Mouse (Mus musculus): Measurements from ENCODE around the gene Gli3.
A peak's percentile ranks its signal among the peaks of the same experiment; 100 is the strongest.

Gene Gli3

DNA sequence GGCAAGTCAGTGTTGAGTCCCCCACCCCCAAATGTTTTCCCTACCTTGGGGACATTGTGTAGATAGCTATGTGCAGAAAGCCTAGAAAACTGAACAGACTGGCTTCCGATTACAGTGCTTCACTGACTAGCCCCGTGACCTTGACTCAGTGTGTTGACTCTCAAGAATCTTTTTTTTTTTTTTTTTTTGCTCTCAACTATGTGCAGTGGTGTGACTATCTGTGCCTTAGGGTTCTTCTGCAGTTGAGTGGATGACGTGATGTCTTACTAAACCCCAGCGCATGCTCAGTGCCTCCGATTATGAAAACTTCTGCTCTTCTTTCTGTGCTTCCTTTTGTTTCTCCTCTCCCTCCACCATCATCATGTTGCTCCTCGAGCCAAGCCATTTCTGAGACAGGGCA is 87.7 kb downstream of the Gli3 start:
- DNase-seq (ENCODE audit: low read depth, low spot score): no peak

DNA sequence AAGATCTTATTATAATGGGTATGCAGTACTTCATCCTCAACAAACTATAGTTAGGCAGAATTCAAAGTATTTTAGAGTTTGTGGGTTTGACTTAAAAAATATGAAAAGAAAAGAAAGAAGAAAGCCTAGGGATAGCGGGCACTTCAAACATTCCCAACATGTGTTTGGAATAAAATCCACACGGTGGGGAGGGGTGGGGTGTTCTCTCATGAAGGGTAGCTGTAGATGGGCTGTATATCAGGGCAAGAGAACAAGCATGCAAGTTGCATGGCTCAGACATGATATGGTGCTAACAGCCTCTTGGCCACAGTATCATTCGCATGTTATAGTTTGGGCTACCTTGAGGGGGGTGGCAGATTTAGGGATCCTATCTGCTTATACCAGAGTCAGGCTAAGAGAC is 89.0 kb downstream of the Gli3 start:
- no peak for DNase-seq (ENCODE audit: low read depth, low spot score)

DNA sequence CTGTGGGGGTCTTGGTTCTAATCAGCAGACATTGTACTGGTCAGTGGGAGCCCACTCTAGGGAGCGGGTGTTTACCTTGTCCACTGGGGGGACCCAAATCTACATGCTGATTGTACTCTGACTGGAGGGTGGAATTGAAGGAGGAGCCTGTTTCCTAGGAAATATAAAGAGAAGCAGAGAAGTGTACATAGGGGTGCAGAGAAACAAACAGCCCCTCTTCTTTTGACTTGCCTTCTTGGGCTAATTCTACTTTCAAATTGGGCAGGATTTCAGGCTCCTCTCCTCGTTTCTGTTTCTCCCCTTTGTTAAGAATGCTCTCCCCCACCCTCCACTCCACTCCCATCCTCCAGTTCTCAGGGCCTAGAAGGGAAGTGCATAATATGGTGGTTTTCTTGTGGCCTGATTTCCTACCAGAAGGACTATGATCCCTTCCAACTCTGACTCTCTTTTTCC is 93.6 kb downstream of the Gli3 start:
- DNase-seq (ENCODE audit: low read depth, low spot score): no peak

DNA sequence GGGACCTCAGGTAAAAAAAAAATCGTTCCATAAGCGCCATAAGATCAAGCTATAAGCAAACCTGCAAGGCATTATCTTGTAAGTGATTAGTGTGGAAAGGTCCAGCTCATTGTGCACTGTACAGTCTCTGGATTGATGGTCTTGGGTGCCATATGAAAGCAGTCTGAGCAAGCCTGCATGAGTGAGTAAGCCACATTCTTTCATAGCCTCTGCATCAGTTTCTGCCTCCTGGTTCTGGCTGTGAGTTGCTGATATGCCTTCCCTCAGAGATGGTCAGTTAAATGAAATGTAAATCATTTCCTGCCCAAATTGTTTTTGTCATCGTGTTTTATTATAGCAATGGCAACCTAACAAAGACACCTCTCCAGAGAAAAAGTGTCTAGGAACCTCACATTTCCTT is 98.4 kb downstream of the Gli3 start:
- DNase-seq (ENCODE audit: low read depth, low spot score): no peak

DNA sequence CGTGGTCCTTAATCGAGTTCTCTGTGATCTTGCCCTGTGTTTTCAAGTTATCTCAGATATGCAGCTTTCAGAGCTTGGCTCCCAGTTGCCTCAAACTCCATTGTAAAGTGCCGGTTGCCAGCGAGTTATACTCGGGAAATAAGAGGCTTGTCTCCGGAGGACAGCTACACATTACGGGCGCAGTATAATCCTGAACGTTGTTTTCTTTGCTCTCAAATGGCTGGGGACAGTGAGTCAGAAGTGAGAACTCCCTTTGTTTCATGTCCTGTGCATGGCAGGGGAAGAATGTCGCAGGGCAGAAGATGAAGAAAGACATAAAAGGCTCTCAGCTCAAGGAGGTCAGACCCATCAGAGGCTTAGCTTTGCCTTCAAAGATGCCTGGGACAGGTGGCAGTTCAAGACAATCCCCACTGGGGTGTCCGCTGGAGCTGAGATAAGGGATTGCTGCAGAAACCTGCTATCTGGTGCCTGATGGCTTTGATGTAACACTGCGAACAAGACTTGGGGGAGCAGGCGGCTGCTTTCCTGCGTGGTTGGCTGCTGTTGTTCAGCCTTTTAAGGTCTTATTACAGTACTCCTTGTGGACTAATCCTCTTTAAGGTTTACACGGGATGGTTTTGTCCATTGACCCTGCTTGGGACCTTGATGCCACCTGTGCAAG is 108.0 kb downstream of the Gli3 start:
- DNase-seq (ENCODE audit: low read depth, low spot score): no peak

DNA sequence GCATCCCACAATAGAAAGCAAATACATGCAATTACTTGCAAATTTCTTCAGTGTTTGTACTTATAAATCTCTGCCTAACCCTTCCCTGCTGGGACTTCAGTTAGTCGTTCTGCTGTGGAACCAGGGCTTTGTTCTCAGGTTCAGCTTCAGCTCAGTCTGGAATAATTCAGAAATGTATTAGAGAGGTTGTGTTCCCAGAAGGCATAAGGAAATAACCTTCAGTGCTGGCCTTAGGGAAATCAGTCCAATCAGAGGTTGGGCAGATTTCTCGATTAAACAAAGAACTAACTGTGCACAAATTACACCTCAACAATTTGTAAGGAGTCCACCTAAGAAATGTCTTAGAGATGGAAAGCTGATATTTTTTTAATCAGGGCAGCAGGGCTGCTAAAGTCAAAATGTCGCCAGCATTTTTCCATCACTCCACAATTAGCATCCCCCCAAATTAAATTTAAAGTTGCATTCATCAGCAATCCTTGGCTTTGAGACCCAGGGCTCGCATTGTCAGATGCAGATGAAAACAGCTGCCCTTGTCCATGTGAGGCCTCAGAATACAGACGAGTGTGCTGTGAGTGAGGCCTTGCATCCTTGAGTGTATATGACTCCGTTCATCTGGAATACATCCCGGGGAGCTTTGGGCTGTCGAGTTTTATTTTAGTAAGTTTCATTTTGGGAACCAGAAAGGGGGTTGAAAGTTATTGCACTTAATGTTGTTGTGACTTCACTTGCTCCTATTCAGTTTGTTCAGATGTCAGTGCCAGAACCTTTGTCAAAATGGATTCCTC is 114.3 kb downstream of the Gli3 start:
- no peak for DNase-seq (ENCODE audit: low read depth, low spot score)

DNA sequence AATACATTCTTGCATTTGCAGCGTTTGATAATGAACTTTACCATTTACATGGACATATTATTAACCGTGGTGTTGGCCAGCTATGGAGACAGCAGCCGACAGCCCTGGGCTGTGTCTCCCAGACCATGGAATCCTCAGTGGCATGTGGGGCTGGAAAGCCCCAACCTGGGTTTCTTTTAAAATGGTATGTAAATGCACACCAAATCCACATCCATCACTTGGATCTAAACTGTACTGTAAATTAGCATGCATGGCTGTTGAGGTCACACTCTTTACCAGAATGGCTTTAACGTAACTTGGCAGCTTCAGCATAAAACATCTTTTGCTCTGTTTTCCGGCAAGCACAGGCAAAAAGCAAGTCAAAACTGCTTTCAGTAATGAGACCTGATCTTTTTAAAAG is 117.4 kb downstream of the Gli3 start:
- DNase-seq (ENCODE audit: low read depth, low spot score): no peak

DNA sequence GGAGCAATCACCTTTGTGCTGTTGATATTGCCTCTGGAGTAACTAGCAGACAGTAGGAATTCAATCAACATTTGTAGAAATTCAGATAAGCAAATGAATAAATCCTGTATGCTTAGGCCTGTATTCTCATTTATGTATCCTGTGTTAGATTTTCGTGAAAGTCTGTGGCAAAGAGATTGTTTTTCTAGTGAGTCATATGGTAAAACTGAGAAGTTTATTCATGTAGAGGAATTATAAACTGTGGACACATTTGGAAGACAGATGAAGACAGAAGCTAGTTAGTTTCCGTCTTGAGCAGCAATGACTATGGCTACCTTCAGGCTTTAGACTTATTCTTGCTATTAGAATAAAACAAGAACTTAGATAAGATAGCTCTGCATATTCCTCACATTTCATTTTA is 122.9 kb downstream of the Gli3 start:
- DNase-seq (ENCODE audit: low read depth, low spot score): no peak

DNA sequence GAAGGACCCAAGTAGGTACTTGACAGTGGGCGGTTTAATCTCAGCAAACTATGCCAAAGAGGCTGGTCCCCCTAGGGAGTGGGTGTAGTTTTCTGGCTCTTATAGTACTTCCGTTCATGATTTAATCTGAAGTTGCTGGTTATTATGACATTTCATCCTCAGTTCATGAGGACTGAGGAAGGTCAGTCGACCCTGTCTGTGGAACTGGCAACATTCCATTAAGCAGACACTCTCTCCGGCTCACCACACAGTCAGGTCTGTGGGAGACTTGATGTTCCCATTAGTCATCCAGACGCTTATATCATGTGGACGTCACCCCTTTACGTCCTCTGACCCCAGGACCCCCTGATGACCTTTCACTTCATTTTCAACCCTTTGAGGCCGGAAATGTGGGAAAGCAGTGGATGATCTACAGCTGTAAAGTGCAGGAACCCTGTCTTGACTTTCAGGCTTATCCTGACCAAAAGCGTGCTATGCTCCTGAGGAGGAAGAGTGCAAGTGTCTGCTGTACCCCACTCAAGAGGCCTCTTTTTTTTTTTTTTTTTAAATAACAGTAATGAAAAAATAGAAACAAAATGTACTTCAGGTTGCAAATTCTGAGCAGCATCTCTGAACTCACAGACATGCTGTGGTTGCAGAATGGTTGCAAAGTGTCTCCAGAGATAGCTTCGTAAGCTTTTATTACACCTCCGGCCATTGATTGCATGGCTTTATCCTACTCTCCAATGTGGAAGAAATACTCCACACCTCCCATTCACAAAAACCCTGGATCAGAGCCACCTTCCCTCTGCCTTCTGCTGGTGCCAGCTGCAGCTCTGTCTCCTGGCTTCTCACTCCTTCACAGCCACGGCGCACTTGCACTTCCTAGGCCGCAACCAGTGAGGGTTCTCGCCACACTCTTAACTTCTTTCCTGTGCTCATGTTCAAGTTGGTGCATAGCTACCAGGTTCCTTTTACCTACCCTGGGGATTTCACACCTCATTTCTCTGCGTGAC is 125.5 kb downstream of the Gli3 start:
- DNase-seq (ENCODE audit: low read depth, low spot score): no peak

DNA sequence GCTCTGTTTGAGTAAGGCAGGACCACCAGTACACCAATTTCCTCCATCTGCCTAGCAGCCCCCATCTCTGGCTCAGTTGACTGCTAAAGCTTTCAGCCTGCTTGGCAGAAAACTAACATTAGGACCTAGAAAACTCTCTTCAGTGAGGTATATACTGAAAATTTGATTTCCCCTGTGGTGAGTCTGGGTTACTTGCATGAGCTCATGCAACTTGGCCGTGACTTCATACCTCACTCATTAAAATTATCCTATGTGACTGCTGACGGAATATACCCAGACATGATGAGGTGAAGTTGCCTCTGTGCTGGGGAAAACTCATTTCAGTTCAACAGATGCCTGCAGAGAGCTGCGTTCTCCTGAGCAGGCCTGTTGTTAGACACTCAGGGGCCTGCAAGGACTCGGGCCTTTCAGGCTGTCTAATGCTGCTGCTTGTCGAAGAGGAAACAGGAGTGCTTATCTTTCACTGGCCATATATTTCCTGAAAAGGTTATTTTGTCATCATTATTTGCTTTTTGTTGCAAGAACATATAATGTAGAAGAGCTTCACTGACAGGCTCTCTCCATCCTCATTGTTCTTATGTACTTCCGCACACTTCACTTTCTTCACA is 127.4 kb downstream of the Gli3 start:
- no peak for DNase-seq (ENCODE audit: low read depth, low spot score)

DNA sequence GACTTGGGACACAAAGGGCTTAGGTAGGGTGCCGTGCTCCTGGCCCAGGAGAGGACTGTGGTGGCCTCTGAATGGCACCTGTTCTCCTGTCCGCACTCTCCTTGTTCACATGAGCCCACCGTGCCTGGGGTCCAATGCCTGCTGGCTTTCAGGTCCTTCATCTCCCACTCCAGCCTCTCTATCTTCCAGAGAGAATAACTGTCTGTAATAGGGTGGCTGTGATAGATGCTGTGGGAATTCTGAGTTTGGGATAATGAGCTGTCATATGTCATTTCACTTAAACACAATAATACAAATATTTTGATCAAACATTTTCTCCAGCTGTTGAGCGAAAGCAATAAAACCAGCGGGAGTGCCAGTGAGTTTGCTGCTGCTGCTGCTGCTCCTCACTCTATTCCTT is 133.6 kb downstream of the Gli3 start:
- DNase-seq (ENCODE audit: low read depth, low spot score): no peak

DNA sequence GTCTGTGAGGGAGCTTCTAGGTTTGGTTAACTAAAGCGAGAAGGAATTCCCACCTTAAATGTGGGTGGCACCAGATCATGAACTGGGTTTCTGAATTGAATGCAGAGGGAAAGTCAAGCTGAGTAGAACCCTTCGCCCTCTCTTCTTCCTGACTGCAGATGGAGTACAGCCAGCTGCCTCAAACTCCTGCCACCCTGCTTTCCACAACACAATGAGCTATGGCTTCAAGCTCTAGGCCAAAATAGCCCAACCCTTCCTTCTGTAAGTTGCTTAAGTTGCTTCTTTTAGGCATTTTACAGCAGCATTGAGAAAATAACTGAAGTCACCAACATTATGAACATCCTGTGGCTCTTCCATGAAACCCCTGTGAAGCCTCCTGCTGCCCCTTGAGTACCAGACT is 136.7 kb downstream of the Gli3 start:
- DNase-seq (ENCODE audit: low read depth, low spot score): no peak

DNA sequence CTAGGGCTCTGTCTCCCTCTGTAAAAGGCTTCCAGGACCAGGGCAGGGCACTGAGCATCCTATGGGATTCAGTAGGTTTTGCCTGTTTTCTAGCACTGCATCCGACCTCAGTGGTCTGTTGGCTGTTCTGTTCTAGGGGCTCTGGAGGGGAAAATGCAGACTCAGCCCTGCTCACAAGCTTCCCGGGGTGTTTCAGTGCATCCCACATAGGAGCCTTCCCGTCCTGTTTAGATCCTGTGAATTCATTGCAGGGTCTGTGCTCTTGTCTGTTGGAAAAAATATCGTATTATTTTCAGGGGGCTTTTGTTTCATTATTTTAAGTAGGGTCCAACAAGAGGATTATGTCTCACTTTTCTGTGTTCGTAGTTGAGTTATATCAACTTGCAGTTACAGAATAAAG is 139.1 kb downstream of the Gli3 start:
- DNase-seq (ENCODE audit: low read depth, low spot score): no peak

DNA sequence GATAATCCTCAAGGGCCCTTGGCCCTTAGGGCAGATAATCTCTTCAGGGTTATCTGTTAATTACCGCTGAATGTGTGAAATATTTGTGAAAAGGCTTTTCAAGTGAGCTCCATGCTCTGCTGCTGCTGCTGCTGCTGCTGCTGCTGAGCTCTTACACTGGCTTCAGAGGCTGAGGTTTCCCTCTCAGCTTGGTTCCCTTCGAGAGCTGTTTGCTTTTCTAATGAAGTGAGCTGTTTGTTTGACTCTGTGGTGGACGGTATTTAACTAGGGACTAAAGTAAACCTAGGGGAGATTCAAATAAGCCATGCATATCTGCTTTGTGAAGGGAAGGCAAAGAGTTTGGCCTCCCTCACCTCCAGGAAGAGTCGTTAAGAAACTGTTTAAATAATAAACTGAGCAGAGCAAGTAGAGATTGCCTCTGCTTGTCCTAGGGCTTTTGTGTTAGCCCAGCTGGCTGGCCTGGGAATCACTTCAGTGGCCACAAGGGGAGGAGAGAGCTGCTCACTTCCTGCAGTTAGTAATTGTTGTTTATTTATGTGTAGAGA is 139.7 kb downstream of the Gli3 start:
- DNase-seq (ENCODE audit: low read depth, low spot score): no peak

DNA sequence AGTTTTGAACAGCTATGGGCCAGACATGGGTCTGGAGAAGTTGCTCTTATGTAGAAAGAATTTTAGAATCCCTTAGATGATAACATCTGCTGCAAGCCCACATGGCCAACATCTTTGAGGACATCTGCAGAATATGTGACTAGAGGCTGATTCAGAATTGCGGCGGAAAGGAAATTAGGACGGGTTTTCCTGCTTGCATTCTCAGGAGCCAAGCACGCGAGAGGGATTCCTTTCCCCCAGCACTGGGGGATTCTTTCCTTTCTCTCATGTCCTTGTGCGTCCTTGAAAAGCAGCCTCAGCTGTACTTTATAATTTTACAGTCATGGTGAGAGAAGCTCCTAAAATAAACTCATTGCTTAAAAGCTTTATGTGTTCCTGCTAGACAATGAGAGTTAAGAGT is 141.0 kb downstream of the Gli3 start:
- no peak for DNase-seq (ENCODE audit: low read depth, low spot score)

DNA sequence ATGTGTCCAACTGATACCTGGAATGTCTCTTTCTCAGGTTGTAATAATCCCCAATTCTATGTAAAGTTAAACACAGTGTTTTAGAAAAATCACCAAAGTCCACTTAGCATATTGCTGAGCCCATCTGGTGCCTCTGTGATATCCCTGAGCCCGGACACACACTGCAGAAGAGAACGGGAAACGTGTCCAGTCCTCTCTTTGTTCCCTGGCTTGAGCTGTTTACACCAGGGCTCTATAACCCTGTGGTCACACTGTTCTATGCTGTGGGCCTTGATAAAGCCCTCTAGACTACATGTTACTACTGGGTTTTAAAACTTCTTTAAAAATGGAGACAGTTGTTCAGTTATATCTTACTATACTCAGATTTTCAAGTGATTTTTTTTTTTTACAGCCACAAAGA is 154.4 kb downstream of the Gli3 start:
- DNase-seq (ENCODE audit: low read depth, low spot score): no peak

DNA sequence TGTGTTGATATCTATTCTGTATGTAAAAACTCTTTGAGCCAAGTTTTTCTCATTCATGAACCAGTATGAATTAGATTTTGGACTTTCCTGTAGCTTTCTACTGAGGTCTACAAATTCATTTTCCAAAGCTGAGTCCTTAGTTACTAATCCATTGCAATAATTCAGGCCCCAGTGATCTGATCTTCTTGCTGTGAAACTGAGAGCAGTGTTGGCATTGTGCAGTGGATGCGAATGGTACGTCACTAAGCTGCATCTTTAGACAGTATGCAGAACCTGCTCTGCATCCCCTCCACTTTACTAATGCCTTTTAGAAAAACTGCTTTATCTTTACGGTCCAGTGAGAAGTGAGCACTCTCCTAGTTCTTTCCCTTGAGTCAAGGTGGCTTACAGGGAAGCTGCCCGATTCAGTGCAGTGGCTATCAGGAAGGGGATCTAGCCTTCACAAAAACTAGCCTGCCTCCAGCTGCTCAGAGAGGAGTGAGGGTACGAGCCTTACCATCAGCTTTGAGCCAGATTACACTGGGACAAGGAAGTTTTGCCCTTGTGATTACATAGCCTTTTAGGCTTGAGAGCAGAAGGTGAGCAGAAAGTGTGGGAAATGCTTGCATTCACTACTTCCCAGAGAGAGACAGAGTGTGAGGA is 155.1 kb downstream of the Gli3 start:
- no peak for DNase-seq (ENCODE audit: low read depth, low spot score)

DNA sequence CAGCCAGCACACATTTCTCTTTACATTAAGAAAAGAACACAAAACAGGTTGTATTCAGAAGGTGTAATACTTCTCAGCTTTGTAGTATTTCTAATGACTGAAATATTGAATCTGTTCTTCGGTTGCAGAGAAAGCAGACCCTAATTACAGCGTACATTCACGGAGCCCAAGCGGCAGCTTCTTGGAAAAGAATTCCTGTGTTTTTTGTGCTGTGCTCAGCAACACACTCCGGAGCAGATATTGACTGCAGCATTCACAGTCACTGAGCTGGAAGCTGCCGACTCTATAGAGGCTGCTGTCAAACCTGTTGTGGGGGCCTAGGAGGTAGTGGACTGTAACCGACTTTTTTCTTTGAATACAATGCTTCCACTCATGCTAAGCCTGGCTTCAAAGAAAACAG is 158.0 kb downstream of the Gli3 start:
- peak; percentile 26 for DNase-seq (ENCODE audit: low read depth, low spot score)

DNA sequence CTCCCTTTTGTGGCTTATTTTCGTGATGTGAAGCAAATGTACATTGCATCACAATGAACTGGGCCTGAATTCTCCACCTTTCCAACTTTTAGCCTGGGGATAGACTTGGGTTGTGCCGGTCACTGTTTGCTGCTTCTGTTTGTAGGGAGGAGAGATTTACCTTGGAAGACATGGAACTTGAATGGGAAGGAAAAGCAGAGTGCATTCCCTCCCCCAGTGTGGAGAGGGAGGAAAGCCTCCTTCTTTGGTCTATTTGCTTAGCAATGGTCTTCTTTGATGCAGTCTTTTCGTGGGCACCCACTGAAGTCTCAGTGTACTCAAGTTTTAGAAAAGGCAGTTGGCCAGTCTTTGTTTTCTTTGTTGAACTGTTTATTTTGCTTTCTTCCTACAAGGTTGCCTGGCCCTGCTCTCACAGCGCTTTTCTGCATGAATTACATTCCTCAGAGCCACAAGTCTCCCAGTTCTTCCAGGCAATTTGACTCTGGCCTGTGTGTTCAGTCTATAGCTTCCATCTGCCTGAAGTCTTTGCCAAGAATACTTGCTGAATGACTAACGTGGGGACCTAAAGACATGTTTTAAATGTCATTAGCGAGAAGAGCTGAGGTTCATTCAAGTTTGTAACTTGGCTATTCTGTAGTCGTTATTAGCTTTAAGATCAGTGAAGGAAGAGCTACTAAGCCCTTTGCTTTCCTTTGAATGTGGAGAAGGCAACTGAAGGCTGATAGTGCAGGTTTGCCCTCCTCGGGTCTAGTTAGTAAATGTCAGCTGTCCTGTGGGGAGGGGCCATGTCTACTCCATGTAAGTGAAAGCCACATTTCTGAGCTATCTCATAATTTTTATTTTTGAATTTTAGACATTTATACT is 161.7 kb downstream of the Gli3 start:
- no peak for DNase-seq (ENCODE audit: low read depth, low spot score)

DNA sequence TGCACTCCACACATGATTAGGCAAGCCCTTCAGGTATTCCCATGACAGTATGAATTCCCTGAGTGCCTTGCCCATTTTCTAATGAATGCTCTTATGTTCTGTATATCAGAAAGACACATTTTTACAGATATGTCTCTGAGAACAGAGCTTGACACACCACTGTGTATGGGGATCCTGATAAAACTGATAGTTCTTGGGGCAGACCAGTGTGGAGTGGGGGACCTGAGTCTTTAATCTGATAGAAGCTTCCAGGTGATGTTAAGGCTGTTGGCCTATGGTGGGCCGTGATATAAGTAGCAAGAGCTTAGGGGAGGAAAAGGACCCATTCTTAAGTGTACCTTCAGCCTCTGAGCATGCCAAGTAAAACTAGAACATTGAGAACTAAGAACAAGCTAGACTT is 178.5 kb downstream of the Gli3 start:
- no peak for DNase-seq (ENCODE audit: low read depth, low spot score)
